Mouse (Mus musculus) neural tube, embryonic 12.5 days (tissue): ENCODE measurements around the gene Mpped2. TPM values are rescaled to one million over a fixed set of nuclear protein-coding genes. Genes with fewer than 3 reads are reported as not detected.

ENCODE experiments used
- ATAC-seq: fragments of 200-750 bp; cut with Nextera tagmentation; 2 replicates; pipeline ENCODE4 v1.8.0; 2017; ENCODE audit warnings: low read depth, mild to moderate bottlenecking, moderate TSS enrichment, moderate library complexity; ENCODE audit not compliant: low FRiP score
- H3K27ac ChIP-seq: fragments of 300-500 bp; sonication (generic); 2 replicates; pipeline ENCODE4 v1.5.1; 2016
- H3K27me3 ChIP-seq: fragments of 300-500 bp; sonication (generic); replicated peaks from 2 replicates; pipeline ENCODE4 v1.6.1; 2016; ENCODE audit warnings: mild to moderate bottlenecking
- H3K36me3 ChIP-seq: fragments of 300-500 bp; sonication (generic); 2 replicates; pipeline ENCODE4 v1.6.1; 2016; ENCODE audit warnings: mild to moderate bottlenecking
- H3K4me1 ChIP-seq: fragments of 300-500 bp; sonication (generic); 2 replicates; pipeline ENCODE4 v1.6.1; 2016
- H3K4me2 ChIP-seq: fragments of 300-500 bp; sonication (generic); replicated peaks from 2 replicates; pipeline ENCODE4 v1.6.1; 2016; ENCODE audit warnings: mild to moderate bottlenecking
- H3K4me3 ChIP-seq: fragments of 300-500 bp; sonication (generic); 2 replicates; pipeline ENCODE4 v1.5.1; 2016
- H3K9ac ChIP-seq: fragments of 300-500 bp; sonication (generic); 2 replicates; pipeline ENCODE4 v1.6.1; 2016; ENCODE audit warnings: mild to moderate bottlenecking
- H3K9me3 ChIP-seq: fragments of 300-500 bp; sonication (generic); 2 replicates; pipeline ENCODE4 v1.6.1; 2016; ENCODE audit warnings: mild to moderate bottlenecking
- WGBS: fragments of 180-500 bp; shearing (Covaris S2); methylation state at CpG from one replicate; pipeline ENCODE4 v1.1.7; 2016; 5-methylcytosine and 5-hydroxymethylcytosine counted together
- polyA plus RNA-seq: library from polyadenylated mRNA; unstranded; fragments of >200 nt; fragmentation: Nextera tagmentation; extraction: Ambion mirVana; gene quantifications from 2 replicates; pipeline ENCODE4 v1.2.1, GENCODE M21; 2016

The Mpped2 gene
- polyA plus RNA-seq, 1 experiment from 2014 or later = 147 TPM

DNA sequence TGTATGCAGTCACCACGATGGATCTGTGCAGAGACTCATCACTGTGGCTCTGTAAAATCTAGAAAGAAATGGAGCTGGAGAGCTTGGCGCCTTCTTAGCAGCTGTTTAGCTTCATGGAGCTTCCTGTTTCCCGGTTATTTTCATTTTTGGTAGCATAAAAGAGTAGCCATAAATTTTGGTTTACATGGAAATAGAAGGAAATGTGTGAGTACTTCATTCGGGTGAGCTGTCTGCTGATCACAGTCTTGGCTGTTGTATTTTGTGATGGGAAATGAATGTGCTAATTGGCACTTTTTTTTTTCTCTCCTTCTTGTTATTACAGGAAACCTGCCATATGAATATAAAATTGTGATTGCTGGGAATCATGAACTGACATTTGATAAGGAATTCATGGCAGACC, 90.2 kb downstream of the Mpped2 start:
- Histone ChIP-seq H3K9ac (no peak overlapping the region), H3K4me2 (no peak overlapping the region), H3K27me3 (no peaks in the 10 kb centered on the region), H3K27ac (no peak overlapping the region), H3K36me3 (no peaks in the 10 kb centered on the region), H3K9me3 (no peaks in the 10 kb centered on the region), H3K4me1 (peaks cover 18% of the 10 kb centered on the region), H3K4me3 (no peak overlapping the region)
- WGBS = 85% methylated on average over 4 of the region's 4 CpGs
- ATAC-seq = no peak

DNA sequence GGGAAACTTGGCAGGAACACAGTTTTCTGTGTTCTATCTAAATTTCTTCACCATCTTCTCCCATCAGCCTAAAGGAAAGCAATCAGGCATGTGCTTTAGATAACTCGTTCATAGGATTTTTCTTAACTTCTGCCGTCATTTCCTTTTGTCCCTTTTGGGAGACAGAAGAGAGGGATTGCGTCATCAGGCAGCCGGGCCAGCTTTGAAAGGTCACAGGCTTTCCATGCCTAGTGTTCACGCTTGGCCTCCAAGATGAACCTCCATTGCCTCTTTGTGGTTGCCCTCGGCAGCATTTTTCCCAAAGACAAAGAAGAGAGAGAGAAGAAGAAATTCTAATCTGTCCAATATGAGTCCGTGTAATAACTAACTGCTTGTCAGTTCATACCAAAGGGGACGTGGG, 95.0 kb downstream of the Mpped2 start:
- peaks cover 24% of the 10 kb centered on the region; the same call in 1 of the 2 replicates for H3K4me1 ChIP-seq
- H3K36me3 ChIP-seq = 0 out of 2 replicates have a peak, but pooled peaks cover 3% of the 10 kb centered on the region
- no peak for ATAC-seq
- no peak overlapping the region for H3K27ac ChIP-seq
- H3K9ac ChIP-seq = no peak overlapping the region
- H3K9me3 ChIP-seq = no peaks in the 10 kb centered on the region
- 22% methylated on average over 8 of the region's 8 CpGs for WGBS
- no peak overlapping the region for H3K4me3 ChIP-seq
- no peaks in the 10 kb centered on the region for H3K27me3 ChIP-seq
- H3K4me2 ChIP-seq = no peak overlapping the region

DNA sequence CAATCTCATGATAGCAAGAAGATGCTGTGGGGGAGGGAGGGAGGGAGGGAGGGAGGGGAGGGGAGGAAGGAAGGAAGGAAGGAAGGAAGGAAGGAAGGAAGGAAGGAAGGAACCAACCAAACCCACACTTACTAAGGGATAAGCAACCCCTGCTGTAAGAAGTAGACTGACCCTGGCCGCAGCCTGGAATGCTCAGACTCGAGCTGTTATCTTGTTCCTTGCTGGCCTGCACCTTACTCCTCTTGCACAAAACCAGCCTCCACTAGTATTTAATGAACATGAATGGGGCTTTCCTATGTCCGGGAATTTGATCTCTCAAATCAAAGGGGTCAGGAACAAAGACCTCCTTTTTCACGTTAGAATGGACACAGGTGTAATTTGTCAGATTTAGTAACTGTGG, 95.5 kb downstream of the Mpped2 start:
- Histone ChIP-seq H3K9me3 (no peaks in the 10 kb centered on the region), H3K9ac (no peak overlapping the region), H3K36me3 (0 out of 2 replicates have a peak, but pooled peaks cover 3% of the 10 kb centered on the region), H3K4me1 (peaks cover 24% of the 10 kb centered on the region; the same call in 1 of the 2 replicates), H3K4me3 (no peak overlapping the region), H3K27me3 (no peaks in the 10 kb centered on the region), H3K4me2 (no peak overlapping the region), H3K27ac (no peak overlapping the region)
- 48% methylated on average over 4 of the region's 4 CpGs for WGBS
- ATAC-seq = no peak

DNA sequence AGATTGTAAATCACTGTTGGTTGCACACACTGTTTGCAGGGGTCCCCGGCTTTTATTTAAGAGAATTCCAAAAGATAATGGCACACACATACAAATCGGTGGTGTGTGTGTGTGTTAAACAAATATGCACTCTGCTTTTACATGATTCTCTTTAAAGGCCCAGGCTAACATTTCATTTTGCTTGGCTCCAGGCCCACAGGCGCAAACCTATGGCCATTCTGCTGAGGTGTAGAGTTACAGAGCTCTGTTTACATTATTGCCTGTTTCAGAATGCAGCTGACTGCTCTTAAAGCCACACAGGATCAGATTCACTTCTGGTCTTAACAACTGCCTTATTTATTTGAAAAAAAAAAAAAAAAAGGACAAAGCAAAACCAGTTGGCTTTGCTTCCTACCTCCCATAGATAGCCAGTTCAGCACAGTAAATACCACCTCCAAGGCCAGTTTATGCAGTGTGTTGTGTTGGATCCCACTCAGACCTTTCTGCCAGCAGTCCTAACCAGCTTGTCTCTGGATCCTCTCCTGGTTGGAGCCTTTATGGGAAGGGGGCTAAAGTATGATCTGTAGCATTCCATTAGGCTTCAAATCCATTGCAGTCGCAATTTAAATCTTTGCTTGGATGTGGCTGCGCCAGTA, 96.7 kb downstream of the Mpped2 start:
- Histone ChIP-seq H3K4me2 (no peak overlapping the region), H3K4me3 (no peak overlapping the region), H3K36me3 (0 out of 2 replicates have a peak, but pooled peaks cover 3% of the 10 kb centered on the region), H3K27me3 (no peaks in the 10 kb centered on the region), H3K4me1 (peaks cover 26% of the 10 kb centered on the region; the same call in 1 of the 2 replicates), H3K9ac (no peak overlapping the region), H3K27ac (no peak overlapping the region), H3K9me3 (no peaks in the 10 kb centered on the region)
- ATAC-seq = no peak
- WGBS = 52% methylated on average over 5 of the region's 5 CpGs

DNA sequence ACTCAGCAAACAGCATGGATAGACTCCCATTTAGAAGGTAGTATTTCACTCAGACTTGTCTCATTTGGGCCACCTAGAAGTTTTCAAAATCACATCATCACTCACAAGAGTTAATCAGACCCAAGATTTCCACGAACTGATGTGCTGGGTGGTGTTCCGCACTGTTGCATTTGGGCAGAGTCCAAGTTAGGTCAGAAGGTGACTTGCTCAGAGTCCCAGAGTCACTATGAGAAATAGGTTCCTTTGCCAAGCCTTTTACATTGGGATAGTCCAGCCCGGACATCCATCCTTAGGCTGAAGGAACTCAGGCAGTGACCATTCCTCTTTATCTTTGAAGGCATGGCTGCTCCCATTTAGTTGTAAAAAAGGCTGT, 97.2 kb downstream of the Mpped2 start:
- no peak for ATAC-seq
- no peak overlapping the region for H3K4me3 ChIP-seq
- H3K36me3 ChIP-seq = 0 out of 2 replicates have a peak, but pooled peaks cover 3% of the 10 kb centered on the region
- no peak overlapping the region for H3K4me2 ChIP-seq
- 71% methylated on average over 3 of the region's 3 CpGs for WGBS
- H3K4me1 ChIP-seq = peaks cover 26% of the 10 kb centered on the region; the same call in 1 of the 2 replicates
- no peak overlapping the region for H3K9ac ChIP-seq
- H3K27ac ChIP-seq = no peak overlapping the region
- no peaks in the 10 kb centered on the region for H3K9me3 ChIP-seq
- no peaks in the 10 kb centered on the region for H3K27me3 ChIP-seq

DNA sequence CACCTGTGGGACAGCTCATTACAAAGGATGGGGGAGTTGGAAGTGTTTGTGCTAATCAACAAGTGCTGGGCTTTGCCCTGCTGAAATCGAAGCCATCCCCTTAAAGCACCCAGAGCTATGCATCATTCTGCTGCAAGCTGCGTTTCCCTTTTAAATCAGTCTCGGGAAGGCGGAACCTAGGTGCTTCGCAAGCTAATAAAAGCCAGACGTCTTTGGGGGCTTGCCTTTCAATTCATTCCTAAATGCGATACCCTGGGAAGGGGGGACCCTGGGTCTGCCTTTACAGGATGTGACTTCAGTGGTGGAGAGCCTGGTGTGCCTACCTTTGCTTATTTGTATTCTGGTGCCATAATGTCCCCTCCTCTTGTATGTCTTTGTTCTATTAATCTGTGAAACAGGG, 103.2 kb downstream of the Mpped2 start:
- no peaks in the 10 kb centered on the region for H3K27me3 ChIP-seq
- no peak overlapping the region for H3K9ac ChIP-seq
- no peak overlapping the region for H3K4me3 ChIP-seq
- 0 out of 2 replicates have a peak, but pooled peaks have one; percentile 26 for ATAC-seq
- H3K4me1 ChIP-seq = peaks cover 34% of the 10 kb centered on the region
- H3K4me2 ChIP-seq = peak overlapping the region; percentile 32
- H3K27ac ChIP-seq = no peak overlapping the region
- H3K36me3 ChIP-seq = 0 out of 2 replicates have a peak, but pooled peaks cover 3% of the 10 kb centered on the region
- 9% methylated on average over 7 of the region's 7 CpGs for WGBS
- H3K9me3 ChIP-seq = no peaks in the 10 kb centered on the region

DNA sequence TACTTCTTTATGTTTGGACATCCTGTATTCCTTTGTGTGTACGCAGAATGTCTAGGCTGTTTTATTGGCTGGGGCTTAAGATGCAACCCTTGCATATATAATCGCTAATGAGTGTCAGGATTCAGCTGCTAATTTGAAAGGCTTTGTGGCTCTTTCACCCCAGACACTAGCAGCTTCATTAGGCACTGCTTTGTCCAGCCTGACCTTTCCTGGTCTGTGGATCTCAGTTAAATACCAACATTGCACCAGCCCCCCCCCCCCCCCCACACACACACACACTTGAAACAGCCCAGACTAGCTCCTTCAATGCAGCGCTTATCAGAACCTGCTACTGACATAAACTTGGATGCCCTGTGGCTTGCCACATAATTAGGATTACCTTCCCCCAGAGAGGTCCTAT, 104.8 kb downstream of the Mpped2 start:
- no peaks in the 10 kb centered on the region for H3K9me3 ChIP-seq
- no peak overlapping the region for H3K4me3 ChIP-seq
- H3K9ac ChIP-seq = no peak overlapping the region
- peak; percentile 59 for ATAC-seq
- no peaks in the 10 kb centered on the region for H3K27me3 ChIP-seq
- H3K36me3 ChIP-seq = no peaks in the 10 kb centered on the region
- H3K27ac ChIP-seq = no peak overlapping the region
- 21% methylated on average over 3 of the region's 3 CpGs for WGBS
- H3K4me2 ChIP-seq = peak overlapping the region; percentile 17
- H3K4me1 ChIP-seq = peaks cover 34% of the 10 kb centered on the region

DNA sequence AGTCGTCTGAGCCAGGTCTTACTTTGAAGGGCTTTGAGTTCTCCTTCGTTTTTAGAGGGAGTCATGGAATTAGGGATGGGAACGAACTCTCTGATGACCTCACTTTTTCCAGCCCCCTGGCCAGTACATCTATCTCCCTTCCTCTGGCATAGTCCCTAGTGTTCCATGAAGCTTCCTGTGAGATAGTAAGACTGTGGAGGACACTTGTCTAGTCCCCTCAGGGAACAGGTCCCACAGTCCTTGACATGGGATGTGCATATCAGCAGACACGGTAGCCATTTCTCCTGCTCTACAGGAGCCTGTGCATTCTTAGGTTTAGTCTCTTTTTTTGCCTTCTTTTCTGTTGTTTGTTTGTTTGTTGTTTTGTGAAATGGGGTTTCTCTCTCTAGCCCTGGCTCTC, 105.8 kb downstream of the Mpped2 start:
- WGBS = 59% methylated on average over 4 of the region's 4 CpGs
- no peaks in the 10 kb centered on the region for H3K36me3 ChIP-seq
- no peak overlapping the region for H3K4me2 ChIP-seq
- H3K9ac ChIP-seq = no peak overlapping the region
- ATAC-seq = no peak
- no peaks in the 10 kb centered on the region for H3K27me3 ChIP-seq
- H3K9me3 ChIP-seq = no peaks in the 10 kb centered on the region
- H3K4me3 ChIP-seq = no peak overlapping the region
- H3K4me1 ChIP-seq = peaks cover 34% of the 10 kb centered on the region
- no peak overlapping the region for H3K27ac ChIP-seq

DNA sequence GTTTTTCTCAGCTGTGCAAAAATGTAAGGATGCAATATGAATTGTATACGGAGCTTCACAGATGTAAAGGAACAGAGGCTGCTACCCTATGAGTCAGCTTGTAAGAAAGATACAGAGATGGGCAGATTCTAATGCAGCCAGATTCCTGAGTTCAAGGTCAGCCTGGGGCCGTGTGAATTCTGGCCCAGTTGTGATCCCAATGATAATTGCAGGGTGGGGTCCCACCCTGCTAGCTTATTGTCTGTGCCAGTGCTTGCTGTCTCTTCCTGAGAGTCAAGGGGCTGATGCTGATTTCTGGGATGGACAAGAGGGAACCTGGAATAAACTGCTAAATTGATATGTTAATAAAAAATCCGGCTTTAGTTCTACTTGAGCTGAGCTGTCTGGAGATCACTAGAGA, 122.8 kb downstream of the Mpped2 start:
- no peak overlapping the region for H3K9ac ChIP-seq
- no peak for ATAC-seq

DNA sequence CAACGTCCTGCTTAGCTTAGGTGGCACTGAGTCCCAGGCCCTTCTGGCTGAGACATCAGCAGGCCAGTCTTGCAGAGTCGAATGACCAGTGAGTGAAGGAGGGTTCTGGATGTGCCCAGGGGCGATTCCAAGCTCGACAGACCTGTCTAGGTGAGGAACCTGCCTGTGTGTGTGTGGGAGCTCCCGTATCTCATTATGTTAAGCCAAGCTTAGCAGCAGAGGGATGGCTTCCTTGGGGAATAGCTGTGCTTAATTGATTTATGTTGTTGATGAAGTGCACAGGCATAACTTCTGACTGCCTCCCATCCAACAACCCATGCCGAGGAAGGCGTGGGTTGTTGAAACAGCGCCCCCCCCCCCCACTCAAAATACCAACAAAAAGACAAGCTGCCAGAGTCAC, 128.2 kb downstream of the Mpped2 start:
- no peak; the same call in 1 of the 2 replicates for ATAC-seq
- Histone ChIP-seq H3K27ac (no peak overlapping the region), H3K4me1 (peaks cover 33% of the 10 kb centered on the region), H3K9ac (no peak overlapping the region), H3K9me3 (no peaks in the 10 kb centered on the region), H3K4me3 (no peak overlapping the region), H3K36me3 (no peaks in the 10 kb centered on the region), H3K4me2 (no peak overlapping the region), H3K27me3 (no peaks in the 10 kb centered on the region)
- 51% methylated on average over 8 of the region's 8 CpGs for WGBS

More for the DNA sequence above, 122.8 kb downstream of the Mpped2 start:
- Histone ChIP-seq H3K4me2 (no peak overlapping the region), H3K36me3 (no peaks in the 10 kb centered on the region), H3K27ac (no peak overlapping the region), H3K4me1 (peaks cover 5% of the 10 kb centered on the region), H3K4me3 (no peak overlapping the region), H3K27me3 (no peaks in the 10 kb centered on the region), H3K9me3 (no peaks in the 10 kb centered on the region)
- 87% methylated on average over 3 of the region's 3 CpGs for WGBS

DNA sequence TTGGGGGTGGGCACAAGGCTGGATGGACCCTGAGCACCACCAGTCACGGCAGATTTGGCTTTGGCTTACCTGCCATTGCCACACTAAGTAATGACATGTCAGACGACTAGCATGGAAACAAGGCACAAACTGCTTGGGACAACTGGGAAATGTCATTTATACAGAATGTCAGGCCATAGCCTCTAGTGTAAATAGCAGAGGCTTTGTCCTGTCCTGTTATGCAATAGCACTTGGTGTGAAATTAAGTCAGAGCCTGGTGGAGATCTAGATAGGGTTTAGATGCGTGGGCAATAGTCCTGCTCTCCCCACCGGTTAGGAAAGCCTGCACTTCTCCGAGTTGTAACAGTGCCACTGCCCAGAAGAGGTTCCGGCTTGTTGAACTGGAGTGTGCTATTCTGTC, 128.8 kb downstream of the Mpped2 start:
- Histone ChIP-seq H3K4me2 (peak overlapping the region; percentile 5; the same call in 1 of the 2 replicates), H3K36me3 (no peaks in the 10 kb centered on the region), H3K9ac (no peak overlapping the region), H3K4me3 (no peak overlapping the region), H3K27ac (peak overlapping the region; percentile 28; the same call in 1 of the 2 replicates), H3K27me3 (no peaks in the 10 kb centered on the region), H3K4me1 (peaks cover 33% of the 10 kb centered on the region), H3K9me3 (no peaks in the 10 kb centered on the region)
- WGBS = 13% methylated on average over 6 of the region's 6 CpGs
- ATAC-seq = no peak; the same call in 1 of the 2 replicates

DNA sequence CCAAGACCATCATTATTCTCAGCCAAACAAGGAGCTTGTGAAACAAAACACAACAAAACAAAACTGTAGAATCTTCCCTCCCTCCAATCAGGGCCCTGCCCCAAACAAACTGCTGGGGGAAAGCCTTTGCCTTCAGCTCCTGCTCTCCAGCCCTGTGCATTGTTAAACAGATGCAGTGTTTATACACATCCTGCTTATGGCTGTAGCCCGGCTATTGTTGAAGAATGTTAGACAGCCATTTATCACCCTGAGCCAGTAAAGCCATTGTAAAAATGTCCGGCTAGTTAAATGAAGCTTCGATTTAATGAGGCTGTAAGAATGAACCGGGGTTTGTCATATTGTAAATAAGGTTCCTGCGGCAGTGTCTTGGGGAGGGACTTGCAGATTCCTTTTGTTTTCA, 129.5 kb downstream of the Mpped2 start:
- no peaks in the 10 kb centered on the region for H3K9me3 ChIP-seq
- no peak overlapping the region for H3K4me3 ChIP-seq
- 4% methylated on average over 5 of the region's 5 CpGs for WGBS
- peak; percentile 90 for ATAC-seq
- no peaks in the 10 kb centered on the region for H3K27me3 ChIP-seq
- H3K27ac ChIP-seq = peak overlapping the region; percentile 28; the same call in 1 of the 2 replicates
- H3K4me2 ChIP-seq = peak overlapping the region; percentile 5; the same call in 1 of the 2 replicates
- peaks cover 33% of the 10 kb centered on the region for H3K4me1 ChIP-seq
- no peaks in the 10 kb centered on the region for H3K36me3 ChIP-seq
- H3K9ac ChIP-seq = no peak overlapping the region

DNA sequence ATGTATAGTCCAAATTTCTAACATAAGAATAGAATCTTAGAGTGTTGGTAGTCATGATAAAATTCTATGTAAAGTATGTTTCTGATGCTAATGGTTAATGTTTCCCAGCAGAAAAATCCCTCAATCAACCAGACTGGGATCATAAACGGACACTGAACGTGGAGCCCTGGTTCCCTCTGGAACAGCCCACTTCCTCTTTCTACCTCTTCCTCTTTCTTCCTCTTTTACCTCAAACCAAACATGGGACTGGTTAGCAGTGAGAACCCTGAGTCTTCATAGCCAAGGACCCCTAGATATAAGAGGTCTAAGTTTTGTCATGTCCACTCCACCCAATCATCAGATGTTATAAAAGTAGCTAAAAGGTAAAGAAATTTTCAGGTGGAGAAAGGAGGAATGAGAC, 132.4 kb downstream of the Mpped2 start:
- no peak for ATAC-seq
- Histone ChIP-seq H3K27me3 (no peaks in the 10 kb centered on the region), H3K36me3 (no peaks in the 10 kb centered on the region), H3K4me2 (no peak overlapping the region), H3K4me3 (no peak overlapping the region), H3K9me3 (no peaks in the 10 kb centered on the region), H3K27ac (no peak overlapping the region), H3K4me1 (peaks cover 58% of the 10 kb centered on the region), H3K9ac (no peak overlapping the region)
- 72% methylated on average over 2 of the region's 2 CpGs for WGBS
